Mouse (Mus musculus): Measurements from ENCODE around the gene Pacrg.

The Pacrg gene

GRCm38 (mm10) chr17:10740083-10740482 lies 100.0 kb downstream of the Pacrg start:
- DNase-seq (ENCODE audit: low read depth): no peak

GRCm38 (mm10) chr17:10737966-10738365 lies 102.1 kb downstream of the Pacrg start:
- no peak for DNase-seq (ENCODE audit: low read depth)

- DNase-seq (ENCODE audit: low read depth): no peak
Observed at GRCm38 (mm10) chr17:10734733-10735132, 105.4 kb downstream of the Pacrg start.

GRCm38 (mm10) chr17:10732303-10733048 lies 107.6 kb downstream of the Pacrg start:
- no peak for DNase-seq (ENCODE audit: low read depth)

GRCm38 (mm10) chr17:10724853-10725252 lies 115.3 kb downstream of the Pacrg start:
- DNase-seq (ENCODE audit: low read depth): no peak

GRCm38 (mm10) chr17:10721562-10721961 lies 118.5 kb downstream of the Pacrg start:
- no peak for DNase-seq (ENCODE audit: low read depth)

- DNase-seq (ENCODE audit: low read depth): no peak
Observed at GRCm38 (mm10) chr17:10717148-10717547, 123.0 kb downstream of the Pacrg start.

GRCm38 (mm10) chr17:10702781-10703180 lies 137.3 kb downstream of the Pacrg start:
- no peak for DNase-seq (ENCODE audit: low read depth)

GRCm38 (mm10) chr17:10698041-10698440 lies 142.1 kb downstream of the Pacrg start:
- DNase-seq (ENCODE audit: low read depth): no peak

- DNase-seq (ENCODE audit: low read depth): no peak
Observed at GRCm38 (mm10) chr17:10695421-10695820, 144.7 kb downstream of the Pacrg start.

GRCm38 (mm10) chr17:10677098-10677497 lies 163.0 kb downstream of the Pacrg start:
- no peak for DNase-seq (ENCODE audit: low read depth)

GRCm38 (mm10) chr17:10675536-10675935 lies 164.6 kb downstream of the Pacrg start:
- no peak for DNase-seq (ENCODE audit: low read depth)

- DNase-seq (ENCODE audit: low read depth): no peak
Observed at GRCm38 (mm10) chr17:10675048-10675447, 165.1 kb downstream of the Pacrg start.

- DNase-seq (ENCODE audit: low read depth): no peak
Observed at GRCm38 (mm10) chr17:10661294-10661693, 178.8 kb downstream of the Pacrg start.

GRCm38 (mm10) chr17:10643604-10644003 lies 196.5 kb downstream of the Pacrg start:
- DNase-seq (ENCODE audit: low read depth): no peak

GRCm38 (mm10) chr17:10639816-10640215 lies 200.3 kb downstream of the Pacrg start:
- no peak for DNase-seq (ENCODE audit: low read depth)

- no peak for DNase-seq (ENCODE audit: low read depth)
Observed at GRCm38 (mm10) chr17:10635955-10636470, 204.1 kb downstream of the Pacrg start.

GRCm38 (mm10) chr17:10635470-10635869 lies 204.6 kb downstream of the Pacrg start:
- DNase-seq (ENCODE audit: low read depth): no peak

GRCm38 (mm10) chr17:10635046-10635445 lies 205.1 kb downstream of the Pacrg start:
- no peak for DNase-seq (ENCODE audit: low read depth)

GRCm38 (mm10) chr17:10633769-10634168 lies 206.3 kb downstream of the Pacrg start:
- no peak for DNase-seq (ENCODE audit: low read depth)

- DNase-seq (ENCODE audit: low read depth): no peak
Observed at GRCm38 (mm10) chr17:10628240-10628639, 211.9 kb downstream of the Pacrg start.

GRCm38 (mm10) chr17:10627476-10627875 lies 212.6 kb downstream of the Pacrg start:
- DNase-seq (ENCODE audit: low read depth): no peak

GRCm38 (mm10) chr17:10626299-10627095 lies 213.6 kb downstream of the Pacrg start:
- no peak for DNase-seq (ENCODE audit: low read depth)

All from naive thymus-derived CD4-positive, alpha-beta T cell, adult 2 months (primary cell).